Mouse (Mus musculus) layer of hippocampus, adult 2 months (tissue): ENCODE measurements around the gene Rin2. TPM values are rescaled to one million over a fixed set of nuclear protein-coding genes. Genes with fewer than 3 reads are reported as not detected.
"Not testable (repeated sequence)": the region's sequence is repeated elsewhere in the genome, so short reads cannot be mapped to it uniquely, and the experiment has no call there.

Source experiments
- DNase-seq, 2 experiments: peaks; one replicate each; pipeline ENCODE4 v3.0.0; 2022; ENCODE audit warnings: low spot score in 2 of 2
- H3K27ac ChIP-seq: fragments of 200-600 bp; 2 replicates; pipeline ENCODE4 v1.8.1; 2022
- H3K4me3 ChIP-seq: fragments of 200-600 bp; 2 replicates; pipeline ENCODE4 v1.8.1; 2022; ENCODE audit warnings: mild to moderate bottlenecking
- CTCF ChIP-seq: fragments of 200-600 bp; conservative IDR thresholded peaks from 2 replicates; pipeline ENCODE4 v1.8.1; 2022; ENCODE audit warnings: antibody characterized with exemption, mild to moderate bottlenecking, moderate library complexity
- total RNA-seq, 2 experiments: library from RNA; stranded (reverse); gene quantifications; 2 replicates each; pipeline ENCODE4 v1.2.3; 2021

Gene Rin2
- total RNA-seq, 2 experiments from 2014 or later: 33.3 to 33.9 TPM

GRCm38 (mm10) chr2:145697160-145697559 lies 22.1 kb downstream of the Rin2 start:
- no peak for TF ChIP-seq CTCF
- H3K4me3 ChIP-seq: no peak overlapping the region
- H3K27ac ChIP-seq: no peak overlapping the region
- no peak for DNase-seq

- peak; percentile 59 to 61 for DNase-seq
- H3K27ac ChIP-seq: no peak overlapping the region
- H3K4me3 ChIP-seq: no peak overlapping the region
- peak; percentile 94 for TF ChIP-seq CTCF
Observed at GRCm38 (mm10) chr2:145699414-145700071, 24.5 kb downstream of the Rin2 start.

- no peak for TF ChIP-seq CTCF
- Histone ChIP-seq H3K4me3 (no peak overlapping the region), H3K27ac (no peak overlapping the region)
- DNase-seq: no peak
Observed at GRCm38 (mm10) chr2:145700237-145700985, 25.4 kb downstream of the Rin2 start.

DNA sequence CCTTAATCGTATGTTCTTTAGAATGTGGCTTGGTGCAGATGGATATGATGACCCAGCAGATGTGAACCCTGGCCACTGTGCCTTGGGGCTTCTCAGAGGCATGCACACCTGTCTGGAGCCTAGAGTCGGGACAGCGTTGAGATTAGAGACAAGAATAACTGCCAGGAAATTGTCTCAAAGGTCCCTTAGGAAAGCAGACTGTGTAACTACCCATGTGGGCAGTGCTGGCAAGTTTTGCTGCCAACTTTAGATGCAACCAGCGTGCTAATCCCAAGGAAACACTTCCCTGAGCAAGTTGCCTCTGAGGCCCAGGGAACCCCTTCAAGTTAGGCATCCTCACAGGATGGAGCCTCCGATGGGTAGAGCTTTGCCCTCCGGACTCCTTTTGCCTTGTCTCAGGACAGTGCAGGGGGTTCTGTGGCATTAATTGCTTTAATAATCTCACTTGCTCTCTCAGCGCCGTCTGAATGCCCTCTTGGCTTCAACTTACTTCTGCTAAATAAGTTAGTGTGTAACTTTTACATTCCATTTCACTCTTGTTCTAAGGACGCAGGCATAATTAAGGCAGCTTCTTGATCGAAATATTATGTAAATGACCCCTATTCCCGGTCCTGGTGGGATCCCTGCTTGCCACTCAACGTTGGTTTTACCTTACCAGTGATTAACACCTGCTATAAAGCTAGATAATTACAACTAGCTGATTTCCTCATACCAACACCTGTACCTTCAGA lies 26.8 kb downstream of the Rin2 start:
- no peak for DNase-seq
- no peak for TF ChIP-seq CTCF
- Histone ChIP-seq H3K4me3 (no peak overlapping the region), H3K27ac (no peak overlapping the region)

DNA sequence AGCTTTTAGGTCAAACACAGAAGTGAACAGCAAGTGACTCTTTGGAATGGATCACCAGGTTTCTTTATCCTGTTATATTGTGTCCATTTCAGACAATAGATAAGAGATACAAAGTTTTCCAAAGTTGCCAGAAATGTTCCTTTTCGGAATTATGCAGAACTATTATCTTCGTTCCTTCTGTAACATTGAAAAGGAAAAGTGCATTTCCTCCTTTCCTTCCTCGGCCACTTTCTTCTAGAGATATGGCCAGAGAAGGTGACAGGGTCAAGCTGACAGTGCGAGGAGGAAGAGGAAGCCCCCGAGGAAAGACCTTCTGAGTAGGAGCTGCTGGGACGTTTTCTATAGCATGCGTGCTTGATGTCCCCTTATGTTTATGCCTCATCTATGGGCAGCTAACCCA lies 29.7 kb downstream of the Rin2 start:
- no peak for DNase-seq
- H3K4me3 ChIP-seq: no peak overlapping the region
- H3K27ac ChIP-seq: no peak overlapping the region
- no peak for TF ChIP-seq CTCF

DNA sequence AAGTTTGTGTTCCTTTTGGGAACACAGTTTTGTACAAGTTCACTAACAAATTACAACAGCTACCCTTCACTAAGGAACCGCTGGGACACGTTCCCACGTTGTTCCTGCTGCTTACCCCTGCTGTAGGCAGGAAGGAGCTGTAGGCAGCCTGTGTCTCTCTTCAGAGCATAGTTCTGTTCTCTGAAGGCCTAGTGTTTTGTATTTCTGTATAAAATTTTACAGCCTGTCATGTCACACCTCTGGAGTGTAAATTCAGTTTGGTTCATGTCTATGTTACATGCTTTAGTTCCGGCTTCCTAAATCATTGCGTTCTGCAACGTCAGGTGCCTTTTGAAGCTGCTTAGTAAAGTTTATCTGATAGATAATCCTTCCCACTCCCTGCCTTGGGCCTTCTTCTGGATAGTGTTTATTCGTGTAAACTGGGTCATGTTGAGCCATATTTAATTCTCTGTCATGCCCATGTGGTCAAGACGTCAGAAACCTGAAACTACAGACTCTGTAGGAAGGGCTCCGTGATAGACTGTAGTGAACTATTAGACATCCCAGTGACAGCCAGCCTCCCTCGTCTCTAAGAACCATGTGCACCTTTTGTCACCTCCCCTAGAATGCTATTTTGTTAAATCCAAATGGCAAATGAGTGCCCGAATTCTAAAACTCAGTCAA lies 34.8 kb downstream of the Rin2 start:
- no peak for TF ChIP-seq CTCF
- DNase-seq: no peak
- Histone ChIP-seq H3K27ac (no peak overlapping the region), H3K4me3 (no peak overlapping the region)

DNA sequence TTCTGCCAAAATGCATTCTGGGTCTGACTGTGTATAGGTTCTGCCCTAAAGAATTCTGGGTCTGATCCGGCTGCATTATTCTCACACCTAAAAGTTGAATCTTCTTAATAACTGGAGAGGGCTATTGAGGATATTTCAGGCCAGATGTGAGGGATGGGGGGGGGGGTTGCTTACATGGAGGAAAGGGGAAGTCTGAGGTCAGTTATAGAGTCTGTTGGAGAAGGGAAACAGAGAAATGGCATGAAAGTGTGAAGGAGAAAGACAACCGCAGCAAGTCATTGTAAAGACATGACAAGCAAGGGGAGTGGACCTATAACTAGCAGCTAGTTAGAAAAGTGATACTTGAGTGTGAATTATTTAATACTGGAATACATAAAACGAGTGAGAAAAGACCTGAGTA lies 36.5 kb downstream of the Rin2 start:
- DNase-seq: no peak
- Histone ChIP-seq H3K4me3 (no peak overlapping the region), H3K27ac (no peak overlapping the region)
- no peak for TF ChIP-seq CTCF

GRCm38 (mm10) chr2:145712026-145712425 lies 37.0 kb downstream of the Rin2 start:
- no peak for TF ChIP-seq CTCF
- H3K4me3 ChIP-seq: no peak overlapping the region
- DNase-seq: no peak
- no peak overlapping the region for H3K27ac ChIP-seq

- TF ChIP-seq CTCF: no peak
- H3K4me3 ChIP-seq: no peak overlapping the region
- DNase-seq: no peak
- H3K27ac ChIP-seq: no peak overlapping the region
Observed at GRCm38 (mm10) chr2:145717539-145717938, 42.5 kb downstream of the Rin2 start.

DNA sequence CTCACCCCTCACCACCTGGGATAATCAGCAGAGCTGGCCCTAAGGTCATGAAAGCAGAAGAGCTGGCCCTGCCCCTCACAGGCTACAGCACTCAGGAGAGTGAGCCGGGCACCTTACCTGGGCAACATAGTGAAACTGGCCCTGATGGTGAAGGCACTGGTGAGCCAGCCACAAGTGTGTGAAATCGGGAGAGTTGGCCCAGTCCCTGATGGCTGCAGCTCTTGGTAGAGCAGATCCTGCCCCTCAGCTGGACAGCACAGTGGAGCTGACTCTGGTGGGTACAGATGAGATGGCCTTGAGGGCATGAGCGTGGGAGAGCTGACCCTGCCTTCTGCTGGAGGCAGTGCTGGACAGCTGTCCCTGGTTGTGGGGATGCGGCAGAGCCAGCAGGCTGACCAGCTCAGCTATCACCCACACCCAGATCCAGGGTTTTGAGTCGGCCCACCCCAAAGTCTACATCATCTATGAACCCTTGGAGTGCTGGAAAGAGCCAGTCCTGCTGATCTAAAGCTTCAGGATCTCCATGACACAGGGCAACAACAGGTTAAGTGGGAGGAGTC lies 43.7 kb downstream of the Rin2 start:
- no peak overlapping the region for H3K4me3 ChIP-seq
- H3K27ac ChIP-seq: no peak overlapping the region
- DNase-seq: no peak
- no peak for TF ChIP-seq CTCF

DNA sequence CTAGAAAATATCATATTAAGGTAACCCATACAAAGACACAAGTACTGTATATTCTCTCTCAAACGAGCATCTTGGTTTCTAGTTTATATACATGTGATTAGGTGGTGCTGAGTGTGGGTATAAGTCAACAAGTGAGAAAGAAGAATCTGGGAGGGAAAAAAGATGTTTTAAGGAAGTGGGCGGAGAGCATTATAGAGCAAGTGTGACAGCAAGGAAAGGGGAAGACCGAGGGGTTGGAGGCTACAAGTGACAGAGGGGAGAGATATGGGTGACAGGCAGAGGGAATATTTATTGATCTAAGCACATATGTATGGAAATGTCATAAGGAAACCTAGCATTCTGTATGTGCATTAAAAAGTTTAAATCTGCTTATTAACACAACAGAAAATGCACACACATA lies 45.1 kb downstream of the Rin2 start:
- Histone ChIP-seq H3K4me3 (no peak overlapping the region), H3K27ac (no peak overlapping the region)
- no peak for TF ChIP-seq CTCF
- DNase-seq: no peak

- no peak for DNase-seq
- no peak overlapping the region for H3K4me3 ChIP-seq
- TF ChIP-seq CTCF: no peak
- no peak overlapping the region for H3K27ac ChIP-seq
Observed at GRCm38 (mm10) chr2:145720743-145721142, 45.7 kb downstream of the Rin2 start.

DNA sequence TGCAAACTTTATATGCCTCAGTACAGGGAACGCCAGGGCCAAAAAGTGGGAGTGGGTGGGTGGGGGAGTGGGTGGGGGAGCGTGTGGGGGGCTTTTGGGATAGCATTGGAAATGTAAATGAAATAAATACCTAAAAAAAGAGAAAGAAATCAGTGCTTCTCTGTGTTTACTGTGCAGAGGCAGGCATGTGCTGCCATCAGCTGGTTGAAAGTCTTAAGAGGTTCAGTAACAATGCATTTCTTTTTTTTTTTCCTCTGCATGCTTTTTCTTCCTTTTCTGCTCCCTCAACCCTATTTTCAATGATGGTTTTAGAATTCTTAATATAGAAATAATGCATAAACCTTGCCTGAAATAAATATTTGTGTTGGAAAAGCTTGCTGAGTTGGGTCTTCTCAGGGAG lies 47.3 kb downstream of the Rin2 start:
- not testable (repeated sequence) for H3K27ac ChIP-seq, DNase-seq, H3K4me3 ChIP-seq
- peak; percentile 57 for TF ChIP-seq CTCF
